Mouse (Mus musculus): ENCODE data around the gene Prr29.
A peak's percentile ranks its signal among the peaks of the same experiment; 100 is the strongest.

DNA sequence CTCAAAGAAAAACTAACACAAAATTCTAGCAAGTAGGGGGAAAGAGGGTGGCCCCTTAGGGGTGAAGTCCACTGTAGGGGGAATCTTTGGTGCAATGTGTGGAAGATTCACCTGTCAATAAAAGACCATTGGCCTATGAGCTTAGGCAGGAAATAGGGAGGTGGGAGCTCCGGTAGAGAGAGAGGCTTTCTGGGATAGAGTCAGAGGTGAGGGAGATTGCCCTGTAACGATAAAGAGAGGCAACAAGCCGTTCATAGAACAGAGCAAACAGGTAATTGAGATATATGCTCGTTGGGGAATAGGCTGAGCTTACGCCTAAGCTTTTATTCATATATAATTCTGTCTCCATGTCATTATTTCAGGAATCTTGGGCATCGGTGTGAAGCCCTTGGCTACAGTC is 21.7 kb downstream of the Prr29 start:
- no peak; the same call in 1 of the 2 replicates for TF ChIP-seq BHLHE40 (IDR thresholded peaks at IDR 0.05; ENCODE audit: borderline replicate concordance, low read depth, low read length)
- peak; percentile 62; the same call in 1 of the 2 replicates for TF ChIP-seq MYC (IDR thresholded peaks at IDR 0.05; ENCODE audit: low read depth, low read length)

Measured in MEL (cell line).